Mouse (Mus musculus) heart, embryonic 11.5 days (tissue): ENCODE results near the gene Ccdc97. TPM values are rescaled to one million over a fixed set of nuclear protein-coding genes. Genes with fewer than 3 reads are reported as not detected.

Experiments used
- ATAC-seq: fragments of 200-750 bp; cut with Nextera tagmentation; replicated peaks from 2 replicates; pipeline ENCODE4 v1.8.0; 2017; ENCODE audit warnings: moderate library complexity; ENCODE audit not compliant: insufficient number of reproducible peaks, low FRiP score, low TSS enrichment
- H3K27ac ChIP-seq: fragments of 300-500 bp; sonication (generic); 2 replicates; pipeline ENCODE4 v1.5.1; 2014; ENCODE audit warnings: mild to moderate bottlenecking, low read depth, low read length
- H3K27me3 ChIP-seq: fragments of 300-500 bp; sonication (generic); 2 replicates; pipeline ENCODE4 v1.6.1; 2014; ENCODE audit warnings: mild to moderate bottlenecking, low read length, mixed read lengths; ENCODE audit not compliant: control insufficient read depth, insufficient read depth
- H3K36me3 ChIP-seq: fragments of 300-500 bp; sonication (generic); 2 replicates; pipeline ENCODE4 v1.6.1; 2014; ENCODE audit warnings: mild to moderate bottlenecking, low read length, moderate library complexity, mixed read lengths; ENCODE audit not compliant: control insufficient read depth, insufficient read depth
- H3K4me1 ChIP-seq: fragments of 300-500 bp; sonication (generic); 2 replicates; pipeline ENCODE4 v1.6.1; 2014; ENCODE audit warnings: low read length; ENCODE audit not compliant: control insufficient read depth, insufficient read depth
- H3K4me2 ChIP-seq: fragments of 300-500 bp; sonication (generic); 2 replicates; pipeline ENCODE4 v1.6.1; 2014; ENCODE audit warnings: mild to moderate bottlenecking, moderate library complexity
- H3K4me3 ChIP-seq: fragments of 300-500 bp; sonication (generic); 2 replicates; pipeline ENCODE4 v1.5.1; 2014; ENCODE audit warnings: low read depth, low read length
- H3K9ac ChIP-seq: fragments of 300-500 bp; sonication (generic); 2 replicates; pipeline ENCODE4 v1.6.1; 2014; ENCODE audit warnings: mild to moderate bottlenecking, low read depth, low read length, moderate library complexity
- H3K9me3 ChIP-seq: fragments of 300-500 bp; sonication (generic); replicated peaks from 2 replicates; pipeline ENCODE4 v1.6.1; 2016; ENCODE audit warnings: low read length; ENCODE audit not compliant: control insufficient read depth
- WGBS: fragments of 180-500 bp; shearing (Covaris S2); extraction: QIAGEN DNeasy Blood & Tissue Kit; methylation state at CpG from one replicate; pipeline ENCODE4 v1.1.7; 2014; ENCODE audit not compliant: insufficient replicate concordance; 5-methylcytosine and 5-hydroxymethylcytosine counted together
- polyA plus RNA-seq: library from polyadenylated mRNA; unstranded; fragments of >200 nt; fragmentation: Nextera tagmentation; extraction: Ambion mirVana; gene quantifications from 2 replicates; pipeline ENCODE4 v1.2.1, GENCODE M21; 2014

Ccdc97 gene
- polyA plus RNA-seq, 1 experiment from 2014 or later = 25.6 TPM

DNA sequence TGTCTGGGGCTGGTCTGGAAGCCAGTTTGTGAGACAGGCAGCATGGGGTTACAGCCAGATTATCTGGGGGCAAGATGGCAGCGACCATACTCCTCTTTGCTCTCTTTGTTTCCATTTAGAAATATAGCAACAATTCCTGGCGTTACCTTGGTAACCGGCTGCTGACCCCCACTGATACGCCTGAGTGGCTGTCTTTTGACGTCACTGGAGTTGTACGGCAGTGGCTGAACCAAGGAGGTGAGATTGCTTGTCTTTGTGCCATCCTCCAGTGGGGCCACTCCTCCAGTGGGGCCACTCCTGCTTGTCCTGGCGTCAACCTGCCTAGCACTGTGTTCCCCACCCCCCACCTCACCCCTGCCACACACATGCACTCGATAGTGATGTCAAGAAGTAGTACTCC, 24.8 kb downstream of the Ccdc97 start:
- Histone ChIP-seq H3K27ac (no peak overlapping the region), H3K4me2 (no peak overlapping the region), H3K27me3 (no peaks in the 10 kb centered on the region), H3K4me3 (no peak overlapping the region), H3K4me1 (peaks cover 2% of the 10 kb centered on the region; the same call in 1 of the 2 replicates), H3K36me3 (no peaks in the 10 kb centered on the region; the same call in 1 of the 2 replicates), H3K9ac (no peak overlapping the region), H3K9me3 (no peaks in the 10 kb centered on the region)
- WGBS = 79% methylated on average over 8 of the region's 8 CpGs
- ATAC-seq = no peak

DNA sequence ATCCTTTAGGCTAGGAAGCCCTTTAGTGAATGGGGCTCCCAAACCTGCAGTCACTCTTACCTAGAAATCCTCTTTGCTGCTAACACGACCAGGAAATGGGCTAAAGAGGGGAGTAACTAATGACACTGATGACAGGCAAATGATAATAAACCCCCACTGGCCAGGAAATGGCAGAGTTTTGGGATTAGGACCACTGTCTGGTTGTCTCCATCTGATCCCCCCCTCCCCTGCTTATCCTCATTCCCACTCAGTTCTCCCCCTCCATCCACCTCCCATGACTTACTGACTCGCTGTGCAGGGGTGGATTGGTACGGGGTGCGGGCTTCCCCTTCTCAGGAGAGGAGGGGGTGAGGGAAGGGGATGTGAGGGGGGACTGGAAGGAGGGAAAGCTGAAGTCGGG, 28.8 kb downstream of the Ccdc97 start:
- peak overlapping the region; percentile 75 for H3K4me3 ChIP-seq
- peak overlapping the region; percentile 44; the same call in 1 of the 2 replicates for H3K9ac ChIP-seq
- H3K9me3 ChIP-seq = no peaks in the 10 kb centered on the region
- no peaks in the 10 kb centered on the region for H3K36me3 ChIP-seq
- 31% methylated on average over 5 of the region's 5 CpGs for WGBS
- ATAC-seq = no peak
- peaks cover 8% of the 10 kb centered on the region; the same call in 1 of the 2 replicates for H3K27me3 ChIP-seq
- H3K4me1 ChIP-seq = peaks cover 12% of the 10 kb centered on the region; the same call in 1 of the 2 replicates
- peak overlapping the region; percentile 97 for H3K4me2 ChIP-seq
- no peak overlapping the region for H3K27ac ChIP-seq

DNA sequence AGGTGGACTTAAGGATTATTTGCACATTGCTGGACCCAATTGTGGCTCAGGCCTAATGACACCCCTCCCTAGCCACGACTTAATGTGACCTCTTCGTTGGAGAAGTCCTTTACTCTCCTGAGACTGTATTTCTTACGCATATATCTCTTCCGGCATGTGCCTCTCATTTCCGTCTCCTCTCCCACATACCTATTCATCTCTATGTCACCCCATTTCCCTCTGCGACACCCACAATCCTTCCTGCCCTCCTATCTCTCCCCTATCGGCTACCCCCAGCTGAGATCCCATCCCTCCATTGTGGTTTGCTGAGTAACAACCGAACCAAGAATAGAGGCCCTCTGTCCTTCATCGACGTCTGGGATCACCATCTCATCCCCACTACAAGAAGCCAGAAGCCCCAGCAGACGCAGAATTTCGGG, 29.3 kb downstream of the Ccdc97 start:
- Histone ChIP-seq H3K27me3 (peaks cover 8% of the 10 kb centered on the region; the same call in 1 of the 2 replicates), H3K9ac (peak overlapping the region; percentile 44; the same call in 1 of the 2 replicates), H3K9me3 (no peaks in the 10 kb centered on the region), H3K4me3 (peak overlapping the region; percentile 75), H3K27ac (0 out of 2 replicates have a peak overlapping the region, but pooled peaks have one; percentile 73), H3K4me2 (peak overlapping the region; percentile 97), H3K4me1 (peaks cover 12% of the 10 kb centered on the region; the same call in 1 of the 2 replicates), H3K36me3 (no peaks in the 10 kb centered on the region)
- no peak for ATAC-seq
- 6% methylated on average over 12 of the region's 12 CpGs for WGBS

DNA sequence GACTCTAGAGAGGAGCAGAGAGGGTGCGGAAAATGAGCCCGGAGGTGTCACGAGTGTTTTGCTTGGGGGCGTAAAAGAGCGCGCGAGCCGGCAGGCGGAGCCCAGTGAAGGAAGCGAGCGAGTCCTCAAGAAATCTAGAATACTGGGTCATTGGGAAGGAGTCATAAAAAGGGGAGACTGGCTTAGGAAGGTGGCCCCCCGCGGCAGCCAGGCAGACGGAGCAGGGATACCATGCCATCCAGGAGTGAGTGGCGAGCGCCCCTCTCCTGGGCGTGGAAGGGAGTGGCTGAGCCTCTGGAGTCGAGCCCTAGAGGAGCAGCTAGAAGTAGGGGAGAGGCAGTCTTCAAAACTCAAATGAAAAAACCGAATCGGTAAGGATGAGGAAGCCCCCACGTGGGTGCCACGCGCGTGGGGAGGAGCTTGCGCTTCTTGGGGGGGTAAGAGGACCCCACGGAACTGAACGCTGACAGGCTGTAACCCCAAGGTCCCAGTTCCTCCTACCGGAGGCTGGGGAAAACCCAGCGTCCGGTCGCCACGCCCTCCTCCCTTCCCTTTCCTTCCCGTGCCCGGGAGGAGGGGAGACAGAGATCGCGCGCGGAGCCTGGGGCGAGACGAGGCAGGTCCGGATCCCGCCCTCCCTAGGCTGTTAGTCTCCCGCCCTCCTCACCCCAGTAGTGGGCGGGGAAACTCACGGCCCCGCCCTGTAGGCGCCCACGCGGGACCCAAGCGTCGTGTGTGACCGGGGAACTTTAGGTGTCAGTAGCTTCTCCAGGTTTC, 29.9 kb downstream of the Ccdc97 start:
- peak overlapping the region; percentile 97 for H3K4me2 ChIP-seq
- H3K9me3 ChIP-seq = no peaks in the 10 kb centered on the region
- peak overlapping the region; percentile 75 for H3K4me3 ChIP-seq
- H3K36me3 ChIP-seq = no peaks in the 10 kb centered on the region
- under 1% methylated on average over 51 of the region's 52 CpGs for WGBS
- peaks cover 13% of the 10 kb centered on the region for H3K4me1 ChIP-seq
- peaks cover 8% of the 10 kb centered on the region; the same call in 1 of the 2 replicates for H3K27me3 ChIP-seq
- peak; percentile 72 for ATAC-seq
- H3K27ac ChIP-seq = peak overlapping the region; percentile 73
- H3K9ac ChIP-seq = peak overlapping the region; percentile 80

DNA sequence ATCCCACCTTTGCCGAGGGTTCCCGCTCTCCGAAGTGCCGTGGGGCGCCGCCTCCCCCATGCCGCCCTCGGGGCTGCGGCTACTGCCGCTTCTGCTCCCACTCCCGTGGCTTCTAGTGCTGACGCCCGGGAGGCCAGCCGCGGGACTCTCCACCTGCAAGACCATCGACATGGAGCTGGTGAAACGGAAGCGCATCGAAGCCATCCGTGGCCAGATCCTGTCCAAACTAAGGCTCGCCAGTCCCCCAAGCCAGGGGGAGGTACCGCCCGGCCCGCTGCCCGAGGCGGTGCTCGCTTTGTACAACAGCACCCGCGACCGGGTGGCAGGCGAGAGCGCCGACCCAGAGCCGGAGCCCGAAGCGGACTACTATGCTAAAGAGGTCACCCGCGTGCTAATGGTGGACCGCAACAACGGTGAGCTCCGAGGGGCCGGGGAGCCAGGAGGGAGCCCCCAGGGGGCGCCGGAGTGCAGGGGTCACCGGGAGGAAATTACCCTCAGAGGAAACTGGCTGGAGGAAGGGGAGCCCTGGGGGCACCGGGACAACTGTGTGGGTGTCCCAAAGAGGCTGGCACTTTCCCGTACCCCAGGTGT, 31.0 kb downstream of the Ccdc97 start:
- ATAC-seq = no peak

DNA sequence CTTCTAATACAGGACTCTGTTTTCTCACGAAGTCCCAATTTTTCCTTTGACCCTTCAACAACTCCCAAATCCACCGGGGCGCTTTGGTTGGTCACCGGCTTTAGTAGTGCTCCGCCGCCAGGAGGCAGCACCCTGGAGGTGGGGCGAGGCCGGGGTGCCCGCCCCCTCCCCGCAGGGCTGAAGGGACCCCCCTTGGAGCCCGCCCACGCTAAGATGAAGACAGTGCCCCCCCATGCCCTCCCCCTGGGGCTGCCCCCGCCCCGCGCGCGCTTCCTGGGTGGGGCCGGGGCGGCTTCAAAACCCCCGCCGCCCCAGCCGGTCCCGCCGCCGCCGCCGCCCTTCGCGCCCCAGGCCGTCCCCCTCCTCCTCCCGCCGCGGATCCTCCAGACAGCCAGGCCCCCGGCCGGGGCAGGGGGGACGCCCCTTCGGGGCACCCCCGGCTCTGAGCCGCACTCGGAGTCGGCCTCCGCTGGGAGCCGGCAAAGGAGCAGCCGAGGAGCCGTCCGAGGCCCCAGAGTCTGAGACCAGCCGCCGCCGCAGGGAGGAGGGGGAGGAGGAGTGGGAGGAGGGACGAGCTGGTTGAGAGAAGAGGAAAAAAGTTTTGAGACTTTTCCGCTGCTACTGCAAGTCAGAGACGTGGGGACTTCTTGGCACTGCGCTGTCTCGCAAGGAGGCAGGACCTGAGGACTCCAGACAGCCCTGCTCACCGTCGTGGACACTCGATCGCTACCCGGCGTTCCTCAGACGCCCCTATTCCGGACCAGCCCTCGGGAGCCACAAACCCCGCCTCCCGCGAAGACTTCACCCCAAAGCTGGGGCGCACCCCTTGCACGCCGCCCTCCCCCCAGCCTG, 32.0 kb downstream of the Ccdc97 start, which contains the start of gene Tgfb1:
TSS of gene Tgfb1 (plus strand) at position 323 of the 852 bp plus-strand sequence.
- Histone ChIP-seq H3K9ac (peak within 1 kb of the TSS; percentile 80), H3K4me1 (peaks cover 23% of the 10 kb centered on the region), H3K9me3 (no peaks in the 10 kb centered on the region), H3K27ac (peak within 1 kb of the TSS; percentile 86), H3K4me2 (peak within 1 kb of the TSS; percentile 97), H3K27me3 (peaks cover 8% of the 10 kb centered on the region; the same call in 1 of the 2 replicates), H3K4me3 (peak within 1 kb of the TSS; percentile 75), H3K36me3 (peaks cover 3% of the 10 kb centered on the region; the same call in 1 of the 2 replicates)
- ATAC-seq = peak; percentile 36
- 1% methylated on average over 45 of the region's 69 CpGs for WGBS

More for the DNA sequence above, 31.0 kb downstream of the Ccdc97 start:
- no peaks in the 10 kb centered on the region for H3K9me3 ChIP-seq
- under 1% methylated on average over 47 of the region's 47 CpGs for WGBS
- H3K36me3 ChIP-seq = peaks cover 3% of the 10 kb centered on the region; the same call in 1 of the 2 replicates
- H3K27ac ChIP-seq = peak overlapping the region; percentile 73
- peak overlapping the region; percentile 75 for H3K4me3 ChIP-seq
- H3K27me3 ChIP-seq = peaks cover 8% of the 10 kb centered on the region; the same call in 1 of the 2 replicates
- H3K4me1 ChIP-seq = peaks cover 23% of the 10 kb centered on the region
- peak overlapping the region; percentile 97 for H3K4me2 ChIP-seq
- peak overlapping the region; percentile 80 for H3K9ac ChIP-seq

DNA sequence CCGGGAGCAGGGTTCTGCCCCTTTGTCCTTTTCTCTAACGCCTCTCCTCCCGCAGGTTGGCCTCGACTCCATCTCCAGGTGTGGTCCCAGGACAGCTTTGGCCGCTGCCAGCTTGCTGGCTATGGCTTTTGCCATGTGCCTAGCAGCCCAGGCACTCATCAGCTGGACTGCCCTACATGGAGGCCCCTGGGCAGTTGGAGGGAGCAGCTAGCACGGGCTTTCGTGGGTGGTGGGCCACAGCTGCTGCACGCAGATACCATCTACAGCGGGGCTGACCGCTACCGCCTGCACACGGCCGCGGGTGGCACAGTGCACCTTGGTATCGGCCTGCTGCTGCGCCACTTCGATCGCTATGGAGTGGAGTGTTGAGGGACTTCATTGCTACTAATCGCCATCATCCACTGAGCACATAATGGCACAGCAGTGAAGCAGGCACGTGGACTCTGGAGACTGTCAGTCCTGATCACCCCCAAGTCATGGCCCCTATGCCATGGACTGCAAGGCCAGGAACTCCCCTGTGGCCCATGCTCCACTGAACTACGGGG, 32.9 kb downstream of the Ccdc97 start:
- no peak for ATAC-seq
- peaks cover 3% of the 10 kb centered on the region; the same call in 1 of the 2 replicates for H3K36me3 ChIP-seq
- H3K27me3 ChIP-seq = peaks cover 8% of the 10 kb centered on the region; the same call in 1 of the 2 replicates
- peaks cover 29% of the 10 kb centered on the region for H3K4me1 ChIP-seq
- 63% methylated on average over 21 of the region's 21 CpGs for WGBS
- H3K9ac ChIP-seq = no peak overlapping the region
- H3K4me3 ChIP-seq = peak overlapping the region; percentile 75
- H3K27ac ChIP-seq = 0 out of 2 replicates have a peak overlapping the region, but pooled peaks have one; percentile 86
- no peaks in the 10 kb centered on the region for H3K9me3 ChIP-seq
- H3K4me2 ChIP-seq = peak overlapping the region; percentile 97
